Mouse (Mus musculus) gastrocnemius, postnatal 25 days (tissue): ENCODE measurements around the gene Gpn2. TPM values are rescaled to one million over a fixed set of nuclear protein-coding genes. Genes with fewer than 3 reads are reported as not detected.
A peak's percentile ranks its signal among the peaks of the same experiment; 100 is the strongest.

ENCODE experiments used
- DNase-seq: peaks from one replicate; pipeline ENCODE4 v3.0.0; 2022
- microRNA-seq, 2 experiments: library from miRNA; unstranded; fragments of <30 nt; microRNA quantifications; one replicate each; pipeline ENCODE4 v1.2.0; 2021; ENCODE audit warnings: borderline replicate concordance in 2 of 2
- total RNA-seq, 2 experiments: library from RNA; stranded (reverse); gene quantifications; 1 replicate in 1 of 2; 2 replicates in 1 of 2; pipeline ENCODE4 v1.2.3; 2021

Gene Gpn2
- total RNA-seq, 2 experiments from 2014 or later: 4.6 to 4.9 TPM

DNA sequence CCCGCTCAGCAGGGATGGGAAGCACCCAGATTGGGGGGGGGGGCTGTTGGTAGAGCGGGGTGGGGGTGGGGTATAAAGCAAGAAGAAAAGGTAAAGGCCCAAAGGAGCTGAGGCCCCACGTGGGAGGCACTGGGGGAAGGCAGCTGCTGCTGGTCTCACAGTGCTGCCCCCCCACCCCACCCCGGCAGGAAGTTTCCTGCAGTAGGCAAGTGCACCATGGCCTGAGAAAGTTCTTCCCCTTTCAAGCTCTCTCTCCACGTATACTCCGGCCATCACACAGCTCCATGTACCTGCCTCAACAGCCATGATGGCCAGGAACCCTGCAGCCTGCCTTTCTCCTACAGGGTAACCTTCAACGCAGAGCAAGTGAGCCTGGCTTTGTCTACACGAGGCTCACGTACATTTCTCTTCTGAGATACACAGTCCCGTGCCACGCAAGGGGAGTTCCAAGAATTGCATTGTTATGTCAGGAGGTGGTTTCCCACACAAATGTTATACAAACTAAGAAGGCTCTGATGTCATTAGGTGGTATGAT is 38.1 kb downstream of the Gpn2 start:
- DNase-seq: no peak

GRCm38 (mm10) chr4:133624830-133625229 is 40.7 kb downstream of the Gpn2 start:
- DNase-seq: no peak

GRCm38 (mm10) chr4:133625621-133626071 is 41.5 kb downstream of the Gpn2 start:
- peak; percentile 51 for DNase-seq

- no peak for DNase-seq
Observed at GRCm38 (mm10) chr4:133626221-133626620, 42.1 kb downstream of the Gpn2 start.

GRCm38 (mm10) chr4:133626621-133627020 is 42.5 kb downstream of the Gpn2 start:
- DNase-seq: no peak

DNA sequence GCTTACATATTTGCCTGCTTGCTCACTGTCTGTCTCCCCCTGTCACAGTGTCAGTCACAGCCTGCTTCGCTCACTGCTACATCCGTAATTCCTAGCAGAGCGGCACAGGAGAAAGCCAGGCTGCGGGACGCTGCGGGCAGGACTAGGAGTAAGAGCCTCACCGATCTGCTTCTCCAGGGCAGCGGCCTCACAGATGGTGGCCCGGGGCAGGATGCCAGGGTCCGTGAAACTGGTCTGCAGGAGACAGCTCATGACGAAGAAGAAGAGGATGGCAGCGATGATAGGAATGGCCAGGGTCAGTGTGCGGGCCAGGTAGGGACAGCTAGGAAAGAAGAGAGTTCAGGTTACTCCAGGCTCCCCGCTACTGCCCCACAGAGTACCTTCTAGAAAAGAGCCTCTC is 42.9 kb downstream of the Gpn2 start:
- DNase-seq: no peak

GRCm38 (mm10) chr4:133628517-133628916 is 44.4 kb downstream of the Gpn2 start:
- DNase-seq: no peak

GRCm38 (mm10) chr4:133629191-133629590 is 45.0 kb downstream of the Gpn2 start:
- DNase-seq: no peak

DNA sequence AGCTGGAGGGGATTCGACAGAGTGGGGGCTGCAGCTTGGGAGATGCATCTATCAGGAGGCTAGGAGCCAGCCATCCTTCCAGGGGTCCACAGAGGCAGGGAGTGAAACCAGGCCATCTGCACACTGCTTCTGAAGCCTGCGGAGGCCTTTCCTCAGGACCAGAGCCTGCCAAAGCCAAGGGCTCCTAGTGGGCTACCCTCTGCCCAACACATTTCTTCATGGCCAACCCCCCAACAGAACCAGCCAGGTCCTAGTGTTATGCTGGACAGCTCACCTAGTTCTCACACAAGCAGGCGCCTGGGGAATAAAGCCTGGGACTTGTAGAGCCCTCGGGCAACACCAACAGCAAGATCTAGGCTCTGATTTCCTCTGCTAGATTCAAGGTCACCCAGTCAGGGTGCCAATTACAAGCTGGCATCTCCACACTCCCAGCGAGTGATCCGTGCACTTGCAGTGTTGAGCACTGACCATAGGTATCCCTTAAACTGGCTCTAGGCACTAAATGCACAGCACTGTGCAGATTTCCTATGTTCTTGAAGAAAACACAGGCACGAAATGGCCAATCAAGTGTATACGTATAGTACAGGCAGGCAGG is 46.3 kb downstream of the Gpn2 start:
- no peak for DNase-seq

DNA sequence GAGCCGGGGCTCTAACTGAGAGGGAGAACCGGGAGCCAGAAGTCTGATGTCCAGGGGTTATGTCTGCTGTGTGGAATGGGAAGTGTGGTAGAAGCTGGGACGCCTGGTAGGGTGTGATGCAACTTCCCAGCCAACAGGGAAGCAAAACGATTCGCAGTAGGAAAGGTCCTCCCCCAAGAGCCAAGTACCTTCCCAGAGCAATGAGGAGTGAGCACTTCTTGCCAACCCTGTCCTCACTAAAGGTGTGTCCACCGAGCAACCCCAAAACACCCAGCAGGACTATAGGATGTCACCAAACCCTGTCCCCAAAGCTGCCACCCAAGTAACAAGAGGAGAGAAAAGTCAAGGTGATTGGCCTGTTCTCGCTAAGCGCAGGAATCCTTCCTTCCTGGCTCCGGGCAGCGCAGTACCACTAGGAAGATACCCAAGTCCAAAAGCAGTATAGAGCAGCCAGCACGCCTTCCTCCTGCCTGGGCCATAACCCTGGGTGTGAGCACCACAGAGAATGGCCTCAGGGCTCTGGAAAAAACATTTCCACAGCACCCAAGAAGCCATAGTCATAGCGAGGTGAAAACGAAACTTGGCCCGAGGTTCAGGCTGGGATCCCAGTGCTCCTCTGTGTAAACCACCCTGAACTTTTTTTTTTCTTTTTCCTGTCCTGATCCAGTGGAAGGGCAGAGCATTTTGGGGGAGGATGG is 47.1 kb downstream of the Gpn2 start:
- peak; percentile 18 for DNase-seq

- no peak for DNase-seq
Observed at GRCm38 (mm10) chr4:133631769-133632411, 47.7 kb downstream of the Gpn2 start.

DNA sequence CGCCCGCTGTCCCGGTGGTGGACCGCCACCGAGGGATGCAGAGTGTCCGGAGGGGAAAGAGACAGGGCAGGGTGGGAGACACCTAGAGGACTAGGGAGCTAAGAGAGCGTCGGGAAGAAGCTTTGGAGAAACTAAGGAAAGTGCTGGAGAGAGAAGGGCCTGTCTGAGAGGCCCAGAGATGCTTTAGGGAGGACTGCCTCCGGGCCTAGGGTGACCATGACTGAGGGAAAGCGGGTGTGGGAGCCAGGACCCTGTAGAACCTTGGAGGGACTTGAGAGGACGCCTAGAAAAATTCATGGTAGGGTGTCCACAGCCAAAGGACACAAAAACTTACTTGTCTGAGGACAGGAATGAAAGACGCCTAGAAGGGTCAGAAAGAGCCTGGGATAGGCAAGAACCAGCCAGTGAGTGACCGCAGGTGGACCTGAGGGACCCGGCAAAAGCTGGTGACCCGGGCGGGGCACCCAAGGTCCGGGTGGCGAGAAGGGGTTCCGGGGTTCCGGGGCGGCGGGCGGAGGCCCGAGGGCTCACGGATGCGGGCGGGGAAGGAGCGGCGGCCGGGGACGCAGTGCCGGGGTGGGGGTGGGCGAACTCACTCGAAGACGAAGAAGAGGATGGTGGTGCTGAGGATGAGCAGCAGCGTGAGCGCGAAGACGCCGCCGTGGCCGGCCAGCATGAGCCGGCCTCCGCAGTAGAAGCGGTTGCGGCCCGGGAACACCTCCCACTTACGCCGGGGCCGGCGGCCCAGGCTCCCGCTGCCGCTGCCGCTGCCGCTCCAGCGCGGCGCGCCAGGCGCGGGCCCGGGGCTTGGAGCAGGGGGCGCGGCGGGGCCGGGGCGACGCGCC is 48.5 kb downstream of the Gpn2 start:
- DNase-seq: peak; percentile 23

- DNase-seq: peak; percentile 89
Observed at GRCm38 (mm10) chr4:133633332-133634042, 49.3 kb downstream of the Gpn2 start.

DNA sequence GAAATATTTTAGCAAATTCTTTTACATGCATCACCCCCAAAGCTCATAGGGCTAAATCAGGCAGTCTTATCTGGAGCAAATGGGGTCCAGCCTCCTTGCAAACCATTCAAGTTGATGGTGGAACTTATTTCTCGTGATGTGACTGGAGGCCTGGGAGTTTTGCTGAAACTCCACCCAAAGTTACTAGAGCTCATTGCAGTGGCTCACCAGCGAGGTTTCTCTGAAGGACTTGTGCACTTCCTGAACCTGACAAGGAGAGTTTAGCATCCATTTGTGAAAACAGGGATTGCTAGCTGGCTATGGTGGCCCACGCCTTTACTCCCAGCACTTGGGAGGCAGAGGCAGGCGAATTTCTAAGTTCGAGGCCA is 49.9 kb downstream of the Gpn2 start:
- no peak for DNase-seq

Small RNAs within 50 kb of the gene (microRNA-seq; reads per million reads assigned to microRNA genes)
- 0 reads per million in 2 experiments for gene Gm23158

Other genes with a start within 250 kb of the Gpn2 start
- gene Wdtc1, start 230.9 kb upstream of the Gpn2 start, total RNA-seq: 10 to 100 TPM; 76.3 to 85.0 TPM
- 1 to 10 TPM; 8.0 to 9.1 TPM for gene Slc9a1, start 214.7 kb upstream of the Gpn2 start, total RNA-seq
- 1 to 10 TPM in 1 of 2 experiments, under 1 TPM in 1; 0.38 to 1.2 TPM for gene Tent5b, start 104.2 kb upstream of the Gpn2 start, total RNA-seq
- gene Trnp1, start 85.8 kb upstream of the Gpn2 start, total RNA-seq: under 1 TPM; 0.77 to 0.96 TPM
- not detected for gene Kdf1, start 65.4 kb upstream of the Gpn2 start, total RNA-seq
- 10 to 100 TPM; 40.3 to 44.7 TPM for gene Nudc, start 38.4 kb upstream of the Gpn2 start, total RNA-seq
- gene Nr0b2, start 31.0 kb upstream of the Gpn2 start, total RNA-seq: not detected
- gene Gpatch3, start 9.6 kb upstream of the Gpn2 start, total RNA-seq: 1 to 10 TPM; 2.1 to 3.6 TPM
- 1 to 10 TPM; 1.1 to 1.2 TPM for gene Sfn, start 17.8 kb downstream of the Gpn2 start, total RNA-seq
- 10 to 100 TPM; 22.9 to 24.3 TPM for gene Zdhhc18, start 65.8 kb downstream of the Gpn2 start, total RNA-seq
- 1 to 10 TPM; 8.3 to 9.6 TPM for gene Pigv, start 88.3 kb downstream of the Gpn2 start, total RNA-seq
- 10 to 100 TPM; 19.6 to 21.7 TPM for gene Arid1a, start 172.4 kb downstream of the Gpn2 start, total RNA-seq